Mouse (Mus musculus) G1E (cell line): ENCODE results near the gene Haus8. TPM values are rescaled to one million over a fixed set of nuclear protein-coding genes. Genes with fewer than 3 reads are reported as not detected.

Experiments used
- ATAC-seq: 2 replicates; pipeline ENCODE4 v1.8.0; 2016; ENCODE audit warnings: mild to moderate bottlenecking; ENCODE audit not compliant: insufficient number of reproducible peaks, poor library complexity, low FRiP score, severe bottlenecking; ENCODE audit errors: extremely low read depth
- DNase-seq: peaks from one replicate; pipeline ENCODE4 v3.0.0; 2012; ENCODE audit warnings: low spot score
- H3K27me3 ChIP-seq: 2 replicates; pipeline ENCODE4 v1.6.1; 2012; ENCODE audit warnings: mild to moderate bottlenecking, low read length, inconsistent platforms; ENCODE audit not compliant: insufficient read depth
- H3K36me3 ChIP-seq: replicated peaks from 2 replicates; pipeline ENCODE3; 2012; ENCODE audit warnings: mild to moderate bottlenecking, inconsistent platforms
- H3K4me1 ChIP-seq: 2 replicates; pipeline ENCODE4 v1.6.1; 2012; ENCODE audit warnings: low read depth, low read length, inconsistent platforms, mixed read lengths; ENCODE audit not compliant: insufficient read depth
- H3K4me3 ChIP-seq: 2 replicates; pipeline ENCODE4 v1.5.1; 2012; ENCODE audit warnings: low read depth, mild to moderate bottlenecking, inconsistent platforms, low read length, moderate library complexity, mixed read lengths
- H3K9me3 ChIP-seq: replicated peaks from 2 replicates; pipeline ENCODE4 v1.6.1; 2012; ENCODE audit warnings: inconsistent platforms
- CTCF ChIP-seq: IDR thresholded peaks from 2 replicates; pipeline ENCODE4 v1.5.1; 2012; ENCODE audit warnings: low read depth, low read length, inconsistent platforms, mixed read lengths
- GATA1 ChIP-seq: IDR thresholded peaks from 2 replicates; pipeline ENCODE4 v1.6.1; 2012; ENCODE audit warnings: borderline replicate concordance, low read length, inconsistent platforms, mixed read lengths
- GATA2 ChIP-seq: IDR thresholded peaks from 2 replicates; pipeline ENCODE4 v1.6.1; 2012; ENCODE audit warnings: low read depth, low read length, inconsistent platforms, borderline replicate concordance
- POLR2AphosphoS5 ChIP-seq: IDR thresholded peaks from 2 replicates; pipeline ENCODE4 v1.6.1; 2012; ENCODE audit warnings: low read depth, low read length, inconsistent platforms; ENCODE audit not compliant: insufficient replicate concordance
- TAL1 ChIP-seq: conservative IDR thresholded peaks from 2 replicates; pipeline ENCODE4 v1.6.1; 2012; ENCODE audit warnings: low read depth, low read length, inconsistent platforms, mixed read lengths
- polyA plus RNA-seq: library from polyadenylated mRNA; stranded (reverse); fragments of >175 nt; gene quantifications from 2 replicates; pipeline ENCODE4 v1.2.3, GENCODE M21; 2012
- total RNA-seq, 2 experiments: library from RNA; stranded (forward) in 1 of 2; stranded (reverse) in 1 of 2; fragments of 200-1000 nt in 1 of 2; fragments of >200 nt in 1 of 2; fragmentation: Nextera tagmentation in 1 of 2; gene quantifications; 2 replicates each; pipeline ENCODE4 v1.2.3; 2014 to 2017

Haus8 gene
- total and polyA plus RNA-seq, 3 experiments: 18.3 to 50.2 (median 25.5) TPM

DNA sequence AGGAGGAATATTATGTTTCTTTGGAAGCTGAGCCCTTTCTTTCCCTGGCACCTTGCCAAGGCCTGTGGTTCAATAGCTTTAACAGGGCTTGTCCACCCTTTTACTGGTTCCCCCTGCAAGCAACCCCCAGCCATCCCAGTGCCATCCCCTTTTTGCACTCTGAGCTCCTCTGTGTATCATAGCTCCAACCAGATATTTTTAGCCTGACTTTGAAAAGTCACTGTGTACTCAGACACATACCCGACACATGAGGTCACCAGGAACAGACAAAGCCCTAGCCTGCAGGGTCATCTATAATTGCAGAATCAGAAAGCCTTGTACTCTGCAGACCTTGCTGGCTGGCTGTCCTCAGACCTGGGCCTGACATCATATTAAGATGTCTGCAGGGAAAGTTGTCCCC lies 40.0 kb upstream of the Haus8 start:
- DNase-seq: no peak
- Histone ChIP-seq H3K27me3 (no peaks in the 10 kb centered on the region), H3K9me3 (no peaks in the 10 kb centered on the region), H3K4me3 (no peak overlapping the region), H3K36me3 (peaks cover 67% of the 10 kb centered on the region), H3K4me1 (peaks cover 29% of the 10 kb centered on the region)
- no peak for TF ChIP-seq TAL1
- TF ChIP-seq POLR2AphosphoS5: no peak
- no peak for TF ChIP-seq GATA1
- no peak for TF ChIP-seq GATA2
- no peak for TF ChIP-seq CTCF
- ATAC-seq: no peak

DNA sequence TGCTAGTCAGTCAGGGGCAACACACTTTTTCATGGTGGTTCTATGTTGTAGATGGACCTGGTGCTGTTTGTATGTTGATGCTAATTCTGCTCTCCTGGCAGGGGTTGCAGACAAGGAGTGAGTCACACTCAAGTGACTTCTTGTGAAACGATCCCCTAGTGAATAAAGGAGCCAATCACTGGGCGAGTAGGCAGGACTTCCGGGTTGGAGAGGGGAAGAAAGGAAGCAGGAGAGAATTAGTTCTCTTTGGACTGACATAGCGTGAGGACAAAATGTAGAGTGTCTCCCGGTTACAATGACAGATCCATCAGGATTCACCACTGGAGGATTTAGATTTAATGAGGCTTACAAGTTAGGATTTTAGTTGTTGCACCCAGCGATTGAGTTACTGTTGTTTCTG lies 37.7 kb upstream of the Haus8 start:
- DNase-seq (no peak), ATAC-seq (no peak)
- Histone ChIP-seq H3K4me1 (peaks cover 32% of the 10 kb centered on the region), H3K9me3 (no peaks in the 10 kb centered on the region), H3K4me3 (no peak overlapping the region), H3K36me3 (peaks cover 62% of the 10 kb centered on the region), H3K27me3 (no peaks in the 10 kb centered on the region)
- TF ChIP-seq POLR2AphosphoS5 (no peak), GATA1 (no peak), CTCF (no peak), GATA2 (no peak), TAL1 (no peak)

DNA sequence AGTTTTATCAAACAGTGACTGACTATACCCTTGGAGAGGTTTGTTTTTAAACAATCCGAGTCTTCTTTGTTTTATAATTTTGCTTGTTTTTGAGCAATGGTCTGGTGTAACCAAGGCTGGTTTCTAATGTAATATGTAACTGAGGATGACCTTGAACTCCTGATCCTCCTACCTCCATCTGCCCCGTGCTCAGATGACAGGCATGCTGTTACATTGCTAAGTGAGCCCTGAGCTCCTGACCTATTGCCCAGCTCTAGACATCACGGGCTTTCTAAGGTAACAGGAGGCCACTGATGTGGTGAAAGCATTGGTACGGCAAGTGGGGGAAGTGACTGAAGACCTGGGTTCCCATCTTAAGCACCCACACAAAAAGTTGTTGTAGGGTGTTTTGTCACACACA lies 35.2 kb upstream of the Haus8 start:
- no peak for TF ChIP-seq CTCF
- no peak for TF ChIP-seq GATA2
- no peak for TF ChIP-seq TAL1
- no peak overlapping the region for H3K4me3 ChIP-seq
- peaks cover 73% of the 10 kb centered on the region for H3K36me3 ChIP-seq
- ATAC-seq (no peak), DNase-seq (no peak)
- peaks cover 3% of the 10 kb centered on the region; the same call in 1 of the 2 replicates for H3K9me3 ChIP-seq
- H3K4me1 ChIP-seq: peaks cover 13% of the 10 kb centered on the region
- no peaks in the 10 kb centered on the region for H3K27me3 ChIP-seq

DNA sequence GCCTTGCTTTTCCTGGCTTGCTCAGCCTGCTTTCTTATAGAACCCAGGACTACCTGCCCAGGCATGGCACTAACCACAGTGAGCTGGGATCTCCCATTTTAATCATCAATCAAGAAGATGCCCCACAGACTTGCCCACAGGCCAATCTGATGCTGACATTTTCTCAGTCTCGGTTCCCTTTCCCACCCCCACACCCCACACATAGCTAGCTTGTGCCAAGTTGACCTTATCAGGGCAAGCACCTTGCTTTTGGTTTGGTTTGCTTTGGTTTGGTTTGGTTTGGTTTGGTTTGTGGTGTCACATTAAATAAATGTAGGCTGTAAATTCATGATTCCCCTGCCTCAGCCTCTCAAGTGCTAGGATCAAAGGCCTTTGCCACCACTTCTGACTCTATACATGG lies 34.6 kb upstream of the Haus8 start:
- H3K9me3 ChIP-seq: peaks cover 6% of the 10 kb centered on the region
- peaks cover 76% of the 10 kb centered on the region for H3K36me3 ChIP-seq
- peaks cover 10% of the 10 kb centered on the region; the same call in 1 of the 2 replicates for H3K4me1 ChIP-seq
- H3K4me3 ChIP-seq: no peak overlapping the region
- no peak for DNase-seq
- H3K27me3 ChIP-seq: no peaks in the 10 kb centered on the region
- TF ChIP-seq CTCF: no peak
- TF ChIP-seq POLR2AphosphoS5: no peak
- TF ChIP-seq GATA1: no peak
- no peak for TF ChIP-seq TAL1
- TF ChIP-seq GATA2: no peak
- no peak for ATAC-seq

DNA sequence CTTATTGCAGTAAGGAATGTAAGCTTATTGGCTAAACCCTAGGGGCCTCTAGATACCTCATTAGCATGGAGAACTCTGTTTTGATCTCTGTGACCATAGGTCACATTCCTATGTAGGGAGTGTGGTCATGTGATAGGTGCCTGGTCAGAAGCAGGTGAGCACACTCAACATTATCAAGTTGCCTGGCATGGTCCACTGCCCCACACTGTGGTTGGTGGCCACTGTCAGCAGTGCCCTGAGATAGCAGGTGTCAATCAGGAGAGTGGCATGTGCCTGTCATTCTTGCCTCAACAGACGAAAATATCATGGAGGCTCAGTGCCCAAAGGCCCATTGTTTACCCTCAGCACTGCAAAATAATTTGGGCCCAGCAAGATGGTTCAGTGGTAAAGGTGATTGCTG lies 33.3 kb upstream of the Haus8 start:
- Histone ChIP-seq H3K36me3 (peaks cover 82% of the 10 kb centered on the region), H3K27me3 (no peaks in the 10 kb centered on the region), H3K9me3 (peaks cover 11% of the 10 kb centered on the region), H3K4me3 (no peak overlapping the region), H3K4me1 (peaks cover 11% of the 10 kb centered on the region; the same call in 1 of the 2 replicates)
- ATAC-seq (no peak), DNase-seq (no peak)
- TF ChIP-seq TAL1: no peak
- TF ChIP-seq GATA2: no peak
- no peak for TF ChIP-seq GATA1
- no peak for TF ChIP-seq POLR2AphosphoS5
- no peak for TF ChIP-seq CTCF

DNA sequence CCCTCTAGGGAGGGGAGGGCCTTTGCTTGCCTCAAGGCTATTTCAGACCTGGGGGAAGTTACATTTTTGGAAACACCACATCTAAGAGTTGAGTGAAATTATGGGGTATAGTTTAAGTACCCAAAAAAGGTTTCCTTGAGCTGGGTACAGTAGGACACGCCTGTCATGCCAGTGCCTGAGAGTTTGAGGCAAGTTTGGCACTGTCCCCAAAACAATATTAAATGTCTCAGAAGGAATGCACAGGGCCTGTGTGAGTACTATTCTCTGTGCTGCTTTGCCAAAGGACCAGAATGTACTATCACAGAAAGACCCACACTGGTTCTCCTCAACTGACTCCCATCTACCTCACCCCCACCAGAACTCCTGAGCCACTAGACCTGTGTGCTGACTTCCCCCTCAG lies 30.9 kb upstream of the Haus8 start:
- Histone ChIP-seq H3K4me1 (peaks cover 11% of the 10 kb centered on the region; the same call in 1 of the 2 replicates), H3K4me3 (no peak overlapping the region), H3K36me3 (peaks cover 88% of the 10 kb centered on the region), H3K9me3 (peaks cover 11% of the 10 kb centered on the region), H3K27me3 (no peaks in the 10 kb centered on the region)
- ATAC-seq: no peak
- DNase-seq: no peak
- TF ChIP-seq POLR2AphosphoS5 (no peak), GATA2 (no peak), CTCF (no peak), GATA1 (no peak), TAL1 (no peak)

DNA sequence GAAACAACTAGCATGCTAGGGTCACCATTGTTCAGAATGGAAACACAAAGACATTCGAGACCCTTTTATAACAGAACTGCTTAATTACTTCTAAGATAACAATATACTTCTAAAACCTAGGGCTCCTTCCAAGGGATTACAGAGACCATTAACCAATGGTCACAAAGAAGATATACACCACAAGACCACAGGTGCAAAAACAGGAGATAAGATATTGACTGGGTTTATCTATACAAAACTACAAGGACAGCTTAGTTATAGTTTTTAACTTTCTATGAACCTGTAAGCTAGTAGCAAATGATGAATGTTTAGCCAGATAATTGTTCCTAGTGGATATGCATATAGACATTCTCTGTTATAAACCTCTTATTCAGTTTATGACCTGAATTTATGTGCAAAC lies 30.1 kb upstream of the Haus8 start:
- no peaks in the 10 kb centered on the region for H3K27me3 ChIP-seq
- peaks cover 88% of the 10 kb centered on the region for H3K36me3 ChIP-seq
- H3K9me3 ChIP-seq: peaks cover 11% of the 10 kb centered on the region
- no peak for DNase-seq
- peaks cover 15% of the 10 kb centered on the region for H3K4me1 ChIP-seq
- H3K4me3 ChIP-seq: no peak overlapping the region
- no peak for TF ChIP-seq CTCF
- no peak for TF ChIP-seq GATA2
- no peak for ATAC-seq
